In genomic region chr8:120415474-120415873, GRCm38 (mm10) we compare ENCODE assay signal across 10 mouse cellular contexts.
DNase-seq lines count a peak whose midpoint lies in the region; ATAC-seq lines count a peak whose summit lies in the region.
"Had no signal": no experiment of that assay in that cellular context is flagged by ENCODE, and none has a peak within 500 bp of the region (broad histone marks: within the 10 kb centered on the region; RNA-seq: fewer than 3 reads in every experiment).

No protein-coding gene starts in this region.

- H3K4me2 ChIP-seq in liver, embryonic 11.5 days: no peak overlapping the region
- H3K4me2 ChIP-seq in liver, embryonic 12.5 days: no peak overlapping the region
- 0 out of 2 replicates have a peak overlapping the region, but pooled peaks have one; percentile 43 for H3K4me2 ChIP-seq in forebrain, embryonic 12.5 days
- H3K4me2 ChIP-seq in hindbrain, embryonic 15.5 days: no peak overlapping the region
- no peak overlapping the region for H3K4me2 ChIP-seq in midbrain, embryonic 16.5 days (ENCODE audit: low read length)

- no peak for ATAC-seq in liver, embryonic 11.5 days (replicated peaks; ENCODE audit: low FRiP score)
- ATAC-seq in liver, embryonic 12.5 days: no peak
- ATAC-seq in forebrain, embryonic 12.5 days (ENCODE audit: low FRiP score): no peak
- ATAC-seq in hindbrain, embryonic 15.5 days (ENCODE audit: low FRiP score, low read depth): no peak
- no peak for ATAC-seq in midbrain, embryonic 16.5 days

- H3K4me3 ChIP-seq in liver, embryonic 11.5 days (ENCODE audit: low read depth, low read length): no peak overlapping the region
- no peak overlapping the region for H3K4me3 ChIP-seq in liver, embryonic 12.5 days
- no peak overlapping the region for H3K4me3 ChIP-seq in forebrain, embryonic 12.5 days (replicated peaks)
- no peak overlapping the region for H3K4me3 ChIP-seq in hindbrain, embryonic 15.5 days
- no peak overlapping the region for H3K4me3 ChIP-seq in midbrain, embryonic 16.5 days (ENCODE audit: low read depth, low read length)
- H3K4me3 ChIP-seq: myocyte had no signal

- no peak overlapping the region for H3K27ac ChIP-seq in liver, embryonic 11.5 days (ENCODE audit: low read depth, low read length)
- no peak overlapping the region for H3K27ac ChIP-seq in liver, embryonic 12.5 days
- peak overlapping the region; percentile 99 for H3K27ac ChIP-seq in forebrain, embryonic 12.5 days
- H3K27ac ChIP-seq in hindbrain, embryonic 15.5 days (replicated peaks): peak overlapping the region; percentile 90
- peak overlapping the region; percentile 84; the same call in 1 of the 2 replicates for H3K27ac ChIP-seq in midbrain, embryonic 16.5 days (ENCODE audit: low read length)
- H3K27ac ChIP-seq: liver, embryonic 14.5 days had no signal

- no peak for DNase-seq in liver, embryonic 11.5 days (ENCODE audit: low spot score)
- no peak for DNase-seq in layer of hippocampus, adult 9-10 months (ENCODE audit: low spot score)
- DNase-seq in kidney, postnatal 10 days: no peak
- DNase-seq: heart, postnatal 36 days had no signal

- 76% methylated on average over 9 of the region's 11 CpGs for WGBS in liver, embryonic 11.5 days
- WGBS in liver, embryonic 12.5 days (ENCODE audit: insufficient replicate concordance): 74% methylated on average over 9 of the region's 11 CpGs
- WGBS in forebrain, embryonic 12.5 days: 64% methylated on average over 11 of the region's 11 CpGs
- 37% methylated on average over 9 of the region's 11 CpGs for WGBS in hindbrain, embryonic 15.5 days
- 60% methylated on average over 9 of the region's 11 CpGs for WGBS in midbrain, embryonic 16.5 days

- H3K27me3 ChIP-seq in liver, embryonic 11.5 days (replicated peaks; ENCODE audit: control insufficient read depth, insufficient read depth, low read length): peaks cover 4% of the 10 kb centered on the region; the same call in 1 of the 2 replicates
- H3K27me3 ChIP-seq in liver, embryonic 12.5 days (replicated peaks): peaks cover 72% of the 10 kb centered on the region
- H3K27me3 ChIP-seq in forebrain, embryonic 12.5 days: peaks cover 32% of the 10 kb centered on the region
- no peaks in the 10 kb centered on the region; the same call in 1 of the 2 replicates for H3K27me3 ChIP-seq in hindbrain, embryonic 15.5 days
- H3K27me3 ChIP-seq in midbrain, embryonic 16.5 days (ENCODE audit: control insufficient read depth, insufficient read depth, low read depth, low read length): no peaks in the 10 kb centered on the region

- peak overlapping the region; percentile 9; the same call in 1 of the 2 replicates for H3K9ac ChIP-seq in liver, embryonic 11.5 days (ENCODE audit: low read depth, low read length)
- no peak overlapping the region for H3K9ac ChIP-seq in liver, embryonic 12.5 days
- no peak overlapping the region for H3K9ac ChIP-seq in forebrain, embryonic 12.5 days
- no peak overlapping the region for H3K9ac ChIP-seq in hindbrain, embryonic 15.5 days
- no peak overlapping the region for H3K9ac ChIP-seq in midbrain, embryonic 16.5 days (ENCODE audit: low read depth, low read length)
- H3K9ac ChIP-seq: liver, embryonic 14.5 days had no signal

- no peaks in the 10 kb centered on the region for H3K36me3 ChIP-seq in liver, embryonic 11.5 days (ENCODE audit: control insufficient read depth, insufficient read depth, low read length)
- H3K36me3 ChIP-seq in liver, embryonic 12.5 days: no peaks in the 10 kb centered on the region
- no peaks in the 10 kb centered on the region for H3K36me3 ChIP-seq in forebrain, embryonic 12.5 days (replicated peaks)
- no peaks in the 10 kb centered on the region for H3K36me3 ChIP-seq in hindbrain, embryonic 15.5 days
- no peaks in the 10 kb centered on the region for H3K36me3 ChIP-seq in midbrain, embryonic 16.5 days (ENCODE audit: control insufficient read depth, insufficient read depth, low read length)

- H3K4me1 ChIP-seq in liver, embryonic 11.5 days (replicated peaks; ENCODE audit: control insufficient read depth, insufficient read depth, low read length): peaks cover 70% of the 10 kb centered on the region
- H3K4me1 ChIP-seq in liver, embryonic 12.5 days: peaks cover 57% of the 10 kb centered on the region
- peaks cover 98% of the 10 kb centered on the region for H3K4me1 ChIP-seq in forebrain, embryonic 12.5 days
- H3K4me1 ChIP-seq in hindbrain, embryonic 15.5 days (replicated peaks): peaks cover 69% of the 10 kb centered on the region
- H3K4me1 ChIP-seq in midbrain, embryonic 16.5 days (ENCODE audit: control insufficient read depth, insufficient read depth, low read length): peaks cover 64% of the 10 kb centered on the region

- H3K9me3 ChIP-seq in liver, embryonic 11.5 days (ENCODE audit: control insufficient read depth, low read length): no peaks in the 10 kb centered on the region
- no peaks in the 10 kb centered on the region for H3K9me3 ChIP-seq in liver, embryonic 12.5 days (replicated peaks)
- no peaks in the 10 kb centered on the region for H3K9me3 ChIP-seq in forebrain, embryonic 12.5 days
- no peaks in the 10 kb centered on the region for H3K9me3 ChIP-seq in hindbrain, embryonic 15.5 days
- H3K9me3 ChIP-seq in midbrain, embryonic 16.5 days (replicated peaks; ENCODE audit: control insufficient read depth, low read length, poor library complexity, severe bottlenecking): no peaks in the 10 kb centered on the region

Comparison
In these comparisons a context has a peak if more than half of its experiments do, and no peak if none do; other contexts are left out.
1. H3K27ac ChIP-seq: peak in forebrain, embryonic 12.5 days (single experiment), hindbrain, embryonic 15.5 days (single experiment) and midbrain, embryonic 16.5 days (single experiment); none in liver, embryonic 11.5 days (single experiment) and liver, embryonic 12.5 days (single experiment).